Mouse (Mus musculus) myocyte (in vitro differentiated cells): ENCODE results near the gene Timm22. TPM values are rescaled to one million over a fixed set of nuclear protein-coding genes. Genes with fewer than 3 reads are reported as not detected.

Experiments
- H3K27me3 ChIP-seq: one replicate; pipeline ENCODE4 v1.6.1; 2011; ENCODE audit not compliant: control insufficient read depth, insufficient read depth, insufficient read length
- H3K36me3 ChIP-seq: one replicate; pipeline ENCODE4 v1.6.1; 2011; ENCODE audit not compliant: control insufficient read depth, insufficient read depth
- H3K4me2 ChIP-seq: one replicate; pipeline ENCODE4 v1.6.1; 2011; ENCODE audit warnings: low read depth, control low read depth
- H3K4me3 ChIP-seq: one replicate; pipeline ENCODE4 v1.5.1; 2011; ENCODE audit warnings: mild to moderate bottlenecking, control low read depth, moderate library complexity
- H3K79me2 ChIP-seq: one replicate; pipeline ENCODE4 v1.6.1; 2011; ENCODE audit not compliant: control insufficient read depth, insufficient read depth
- H3ac ChIP-seq: one replicate; pipeline ENCODE4 v1.6.1; 2011; ENCODE audit not compliant: control insufficient read depth, insufficient read length
- CEBPB ChIP-seq: IDR thresholded peaks from 2 replicates; pipeline ENCODE4 v1.6.1; 2011; ENCODE audit warnings: mild to moderate bottlenecking, moderate library complexity; ENCODE audit not compliant: poor library complexity, insufficient read depth, severe bottlenecking
- E2F4 ChIP-seq: IDR thresholded peaks from one replicate; pipeline ENCODE4 v1.6.1; 2011; ENCODE audit warnings: mild to moderate bottlenecking, control low read depth, moderate library complexity; ENCODE audit not compliant: insufficient read depth
- MAX ChIP-seq: IDR thresholded peaks from one replicate; pipeline ENCODE4 v1.6.1; 2011; ENCODE audit warnings: low read depth, mild to moderate bottlenecking, control low read depth
- MYOD1 ChIP-seq, 3 experiments: IDR thresholded peaks; one replicate each; pipeline ENCODE4 v1.6.1; 2011; ENCODE audit warnings: control low read depth in 2 of 3, low read depth in 2 of 3, mild to moderate bottlenecking in 2 of 3, moderate library complexity in 1 of 3; ENCODE audit not compliant: insufficient read length in 2 of 3, control insufficient read depth in 1 of 3
- MYOG ChIP-seq, 3 experiments: IDR thresholded peaks; one replicate each; pipeline ENCODE4 v1.6.1; 2011; ENCODE audit warnings: control low read depth in 2 of 3, low read depth in 2 of 3, mild to moderate bottlenecking in 2 of 3; ENCODE audit not compliant: insufficient read length in 2 of 3, control insufficient read depth in 1 of 3, insufficient read depth in 1 of 3
- POLR2A ChIP-seq: IDR thresholded peaks from one replicate; pipeline ENCODE4 v1.6.1; 2011; ENCODE audit warnings: low read depth, mild to moderate bottlenecking, control low read depth, moderate library complexity; ENCODE audit not compliant: insufficient read length
- POLR2AphosphoS2 ChIP-seq: IDR thresholded peaks from one replicate; pipeline ENCODE4 v1.6.1; 2011; ENCODE audit warnings: low read depth, control low read depth; ENCODE audit not compliant: insufficient read length
- REST ChIP-seq: IDR thresholded peaks from one replicate; pipeline ENCODE4 v1.6.1; 2011; ENCODE audit warnings: mild to moderate bottlenecking, control low read depth, moderate library complexity; ENCODE audit not compliant: insufficient read depth, insufficient read length
- SRF ChIP-seq: IDR thresholded peaks from one replicate; pipeline ENCODE4 v1.6.1; 2011; ENCODE audit warnings: low read depth; ENCODE audit not compliant: control insufficient read depth, insufficient read length
- TCF12 ChIP-seq: IDR thresholded peaks from one replicate; pipeline ENCODE4 v1.6.1; 2011; ENCODE audit warnings: mild to moderate bottlenecking, control low read depth; ENCODE audit not compliant: poor library complexity, insufficient read depth, severe bottlenecking
- TCF3 ChIP-seq: IDR thresholded peaks from one replicate; pipeline ENCODE4 v1.6.1; 2011; ENCODE audit warnings: low read depth, control low read depth; ENCODE audit not compliant: insufficient read length
- USF1 ChIP-seq: IDR thresholded peaks from one replicate; pipeline ENCODE4 v1.6.1; 2011; ENCODE audit warnings: low read depth, mild to moderate bottlenecking, control low read depth, moderate library complexity
- polyA plus RNA-seq: library from polyadenylated mRNA; unstranded; fragments of >200 nt; fragmentation: generic; extraction: Trizol; gene quantifications from one replicate; pipeline ENCODE4 v1.2.1, GENCODE M21; 2012; ENCODE audit warnings: missing spikeins

The Timm22 gene
- polyA plus RNA-seq, 1 experiment: 101 TPM

DNA sequence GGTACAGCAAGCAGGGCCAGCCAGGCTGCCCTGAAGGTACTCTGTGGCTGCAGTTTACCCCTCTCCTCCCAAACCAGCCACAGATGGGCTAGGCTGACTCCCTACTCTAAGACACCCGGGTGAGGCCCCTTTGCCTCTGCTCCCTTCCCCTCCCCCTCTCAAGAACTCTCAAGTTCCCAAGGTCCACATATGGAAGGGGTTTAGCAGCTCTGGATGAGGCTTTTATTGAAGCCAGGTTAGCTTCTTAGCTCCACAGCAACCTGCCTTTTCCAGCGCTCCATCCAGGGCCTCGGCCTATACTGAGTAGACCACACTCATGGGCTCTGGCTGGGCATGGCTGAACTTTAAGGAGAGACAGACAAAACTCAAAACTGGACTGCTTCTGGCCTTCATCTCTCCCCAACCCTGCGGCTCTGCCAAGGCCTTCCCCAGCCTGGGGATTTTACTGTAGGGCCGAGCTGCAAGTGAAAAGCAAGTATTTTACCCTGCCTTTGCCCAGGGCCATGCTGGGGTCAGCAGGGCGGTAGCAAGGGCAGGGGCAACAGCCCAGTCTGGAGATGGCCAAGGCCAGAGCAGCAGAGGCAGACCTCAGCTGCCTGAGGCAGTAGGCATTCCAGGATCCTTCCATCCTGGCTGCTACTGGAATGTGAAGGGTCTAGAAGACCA is 23.3 kb downstream of the Timm22 start:
- no peak overlapping the region for H3K4me2 ChIP-seq
- no peak for TF ChIP-seq REST
- TF ChIP-seq MYOG (IDR thresholded peaks at IDR 0.05; ENCODE audit: control insufficient read depth in 1 of 3, insufficient read depth in 1 of 3, insufficient read length in 2 of 3, low read depth in 2 of 3): no peak
- TF ChIP-seq SRF: no peak
- TF ChIP-seq CEBPB: no peak
- no peak for TF ChIP-seq MAX
- TF ChIP-seq MYOD1 (IDR thresholded peaks at IDR 0.05; ENCODE audit: control insufficient read depth in 1 of 3, insufficient read length in 2 of 3, low read depth in 2 of 3): no peak
- TF ChIP-seq POLR2AphosphoS2: no peak
- no peak for TF ChIP-seq POLR2A
- TF ChIP-seq TCF12: no peak
- no peak for TF ChIP-seq E2F4
- H3K79me2 ChIP-seq: no peaks in the 10 kb centered on the region
- no peak overlapping the region for H3K4me3 ChIP-seq
- H3K27me3 ChIP-seq: no peaks in the 10 kb centered on the region
- no peak overlapping the region for H3ac ChIP-seq
- peaks cover 29% of the 10 kb centered on the region for H3K36me3 ChIP-seq

DNA sequence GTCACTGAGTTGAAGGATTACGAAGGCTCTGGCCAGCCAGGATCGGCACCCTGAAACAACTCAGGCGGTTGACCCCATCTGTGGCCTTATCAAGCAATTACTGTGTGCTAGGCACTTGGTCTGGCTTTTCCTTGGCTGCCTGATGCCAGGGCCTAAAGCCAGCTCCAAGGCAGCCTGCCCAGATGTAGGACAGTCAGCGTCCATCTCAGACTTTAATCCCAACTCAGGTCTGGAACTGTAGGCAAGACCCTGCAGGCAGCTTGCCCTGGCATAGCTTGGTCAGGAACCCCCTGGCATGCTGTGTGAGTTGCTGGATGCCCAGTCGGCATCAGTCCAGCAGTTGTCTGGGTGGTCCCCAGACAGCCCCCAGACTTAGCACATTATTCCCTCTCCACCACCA is 29.3 kb downstream of the Timm22 start:
- Histone ChIP-seq H3K79me2 (no peaks in the 10 kb centered on the region), H3K36me3 (peaks cover 27% of the 10 kb centered on the region), H3ac (no peak overlapping the region), H3K4me2 (no peak overlapping the region), H3K27me3 (no peaks in the 10 kb centered on the region), H3K4me3 (no peak overlapping the region)
- TF ChIP-seq POLR2A (no peak), MYOG (IDR thresholded peaks at IDR 0.05; ENCODE audit: control insufficient read depth in 1 of 3, insufficient read depth in 1 of 3, insufficient read length in 2 of 3, low read depth in 2 of 3) (no peak), REST (no peak), MAX (no peak), TCF12 (no peak), TCF3 (no peak), MYOD1 (IDR thresholded peaks at IDR 0.05; ENCODE audit: control insufficient read depth in 1 of 3, insufficient read length in 2 of 3, low read depth in 2 of 3) (no peak), POLR2AphosphoS2 (no peak), E2F4 (no peak), CEBPB (no peak), SRF (no peak), USF1 (no peak)

DNA sequence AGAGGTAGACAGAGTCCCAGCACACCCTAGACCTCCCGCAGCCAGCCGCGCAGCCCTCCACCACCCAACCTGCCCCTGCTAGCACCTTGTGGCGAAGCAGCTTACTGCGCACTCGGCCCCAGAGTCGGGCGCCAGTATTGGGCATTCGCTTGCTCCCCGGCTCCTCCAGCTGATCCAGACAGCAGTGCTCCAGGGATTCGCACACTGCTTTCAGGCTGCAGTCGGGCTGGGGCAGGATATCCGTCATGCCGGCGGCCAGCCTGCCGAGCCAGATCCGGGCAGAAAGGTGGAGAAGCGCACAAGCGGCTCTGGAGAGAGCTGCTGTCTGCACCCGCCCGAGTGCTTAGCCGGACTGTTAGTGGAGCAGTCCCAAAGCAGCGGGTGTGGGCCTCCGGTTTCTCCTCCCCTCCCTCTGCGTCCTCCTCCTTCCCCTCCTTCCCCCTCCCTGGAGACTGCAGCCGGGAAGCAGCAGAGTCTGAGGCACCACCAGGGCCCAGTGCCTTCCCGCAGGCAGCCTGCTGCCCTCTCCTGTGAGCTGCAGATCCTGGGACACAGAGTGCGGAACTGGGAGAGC is 30.2 kb downstream of the Timm22 start:
- TF ChIP-seq E2F4: no peak
- no peak for TF ChIP-seq REST
- TF ChIP-seq POLR2AphosphoS2: no peak
- TF ChIP-seq TCF12: no peak
- no peak for TF ChIP-seq MYOD1 (IDR thresholded peaks at IDR 0.05; ENCODE audit: control insufficient read depth in 1 of 3, insufficient read length in 2 of 3, low read depth in 2 of 3)
- TF ChIP-seq POLR2A: no peak
- no peak for TF ChIP-seq CEBPB
- no peak for TF ChIP-seq MAX
- no peak for TF ChIP-seq SRF
- TF ChIP-seq MYOG (IDR thresholded peaks at IDR 0.05; ENCODE audit: control insufficient read depth in 1 of 3, insufficient read depth in 1 of 3, insufficient read length in 2 of 3, low read depth in 2 of 3): no peak
- Histone ChIP-seq H3K4me2 (no peak overlapping the region), H3K4me3 (no peak overlapping the region), H3K79me2 (no peaks in the 10 kb centered on the region), H3ac (no peak overlapping the region), H3K36me3 (peaks cover 27% of the 10 kb centered on the region), H3K27me3 (no peaks in the 10 kb centered on the region)

DNA sequence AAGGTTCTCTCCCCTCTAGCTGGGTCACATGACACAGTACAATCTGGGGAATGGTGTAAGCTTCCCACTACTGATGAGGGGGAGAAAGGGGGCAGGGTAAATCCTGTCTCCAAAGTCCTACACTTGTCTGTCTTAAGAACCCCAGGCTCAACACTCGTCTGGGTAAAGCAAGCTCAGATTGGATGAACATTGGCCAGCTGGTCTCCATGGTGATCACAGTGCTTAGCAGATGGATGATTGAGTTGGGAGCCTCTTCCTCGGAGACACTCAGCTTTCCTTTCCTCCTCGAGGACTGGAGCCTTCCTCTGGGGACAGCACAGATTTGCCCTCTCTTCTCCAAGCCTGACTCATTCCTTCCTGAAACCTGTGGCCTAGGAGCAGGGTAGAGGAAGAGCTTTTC is 32.9 kb downstream of the Timm22 start:
- no peak overlapping the region for H3K4me2 ChIP-seq
- no peaks in the 10 kb centered on the region for H3K79me2 ChIP-seq
- H3ac ChIP-seq: no peak overlapping the region
- H3K36me3 ChIP-seq: peaks cover 9% of the 10 kb centered on the region
- no peak for TF ChIP-seq MYOG (IDR thresholded peaks at IDR 0.05; ENCODE audit: control insufficient read depth in 1 of 3, insufficient read depth in 1 of 3, insufficient read length in 2 of 3, low read depth in 2 of 3)
- TF ChIP-seq REST: no peak
- no peak for TF ChIP-seq MYOD1 (IDR thresholded peaks at IDR 0.05; ENCODE audit: control insufficient read depth in 1 of 3, insufficient read length in 2 of 3, low read depth in 2 of 3)
- no peak for TF ChIP-seq USF1
- no peak for TF ChIP-seq POLR2A
- TF ChIP-seq POLR2AphosphoS2: no peak
- no peak overlapping the region for H3K4me3 ChIP-seq
- no peaks in the 10 kb centered on the region for H3K27me3 ChIP-seq

DNA sequence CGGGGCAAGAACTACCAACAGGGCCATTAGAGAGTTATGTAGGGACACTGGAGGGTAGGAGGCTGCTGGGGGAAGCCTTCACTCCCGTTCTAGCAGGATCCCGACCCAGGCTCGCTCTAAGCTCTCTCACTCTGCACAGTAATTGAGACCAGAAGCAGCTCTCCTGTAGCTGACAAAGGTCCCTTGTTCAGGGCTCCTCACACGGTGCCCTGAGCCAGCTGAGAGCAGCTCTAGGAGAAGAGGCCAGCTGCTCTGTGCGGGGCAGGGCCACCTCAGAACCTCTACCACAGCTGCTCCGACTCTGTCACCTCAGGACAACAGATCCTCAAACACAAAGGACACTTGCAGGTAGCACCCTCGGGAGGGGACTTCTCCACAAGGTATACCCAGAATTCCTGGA is 38.7 kb downstream of the Timm22 start:
- Histone ChIP-seq H3ac (no peak overlapping the region), H3K36me3 (peaks cover 24% of the 10 kb centered on the region), H3K79me2 (no peaks in the 10 kb centered on the region), H3K4me3 (no peak overlapping the region), H3K27me3 (no peaks in the 10 kb centered on the region), H3K4me2 (no peak overlapping the region)
- TF ChIP-seq TCF3 (no peak), MYOG (IDR thresholded peaks at IDR 0.05; ENCODE audit: control insufficient read depth in 1 of 3, insufficient read depth in 1 of 3, insufficient read length in 2 of 3, low read depth in 2 of 3) (peak in 2 of 3 experiments; percentile 54 to 68)
